Mouse (Mus musculus) C2C12 (cell line): ENCODE measurements around the gene Scn10a.

ENCODE experiments used
- CEBPB ChIP-seq: IDR thresholded peaks from one replicate; pipeline ENCODE4 v1.6.1; 2011; ENCODE audit warnings: low read depth, mild to moderate bottlenecking, control low read depth, moderate library complexity
- CTCF ChIP-seq: IDR thresholded peaks from one replicate; pipeline ENCODE4 v1.5.1; 2011; ENCODE audit not compliant: control insufficient read depth, insufficient read depth, insufficient read length
- MAX ChIP-seq: IDR thresholded peaks from one replicate; pipeline ENCODE4 v1.6.1; 2011; ENCODE audit warnings: mild to moderate bottlenecking, control low read depth
- MYOD1 ChIP-seq: IDR thresholded peaks from one replicate; pipeline ENCODE4 v1.6.1; 2011; ENCODE audit warnings: low read depth; ENCODE audit not compliant: control insufficient read depth, insufficient read length
- USF1 ChIP-seq: IDR thresholded peaks from one replicate; pipeline ENCODE4 v1.6.1; 2011; ENCODE audit warnings: low read depth, mild to moderate bottlenecking, control low read depth, moderate library complexity

DNA sequence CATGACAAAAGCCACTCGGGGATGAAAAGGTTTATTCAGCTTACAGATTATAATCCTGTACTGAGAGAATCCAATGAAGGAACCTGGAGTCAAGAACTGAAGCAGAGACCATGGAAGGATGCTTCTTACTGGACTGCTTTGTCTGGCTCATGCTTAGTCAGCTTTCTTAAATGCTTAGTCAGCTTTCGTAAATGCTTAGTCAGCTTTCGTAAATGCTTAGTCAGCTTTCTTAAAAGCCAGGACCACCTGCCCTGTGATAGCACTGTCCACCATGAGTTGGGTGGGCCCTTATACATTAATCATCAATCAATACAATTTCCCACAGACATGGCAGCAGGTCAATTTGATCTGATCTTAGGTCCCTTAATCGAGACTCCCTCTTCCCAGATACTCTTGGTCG is 112.2 kb downstream of the Scn10a start:
- TF ChIP-seq CTCF (no peak), CEBPB (no peak), USF1 (no peak), MAX (no peak), MYOD1 (no peak)
